Mouse (Mus musculus) intestine, embryonic 16.5 days (tissue): Measurements from ENCODE around the gene Adap1. TPM values are rescaled to one million over a fixed set of nuclear protein-coding genes. Genes with fewer than 3 reads are reported as not detected.
A peak's percentile ranks its signal among the peaks of the same experiment; 100 is the strongest.

Experiments used
- ATAC-seq: fragments of 200-750 bp; cut with Nextera tagmentation; 2 replicates; pipeline ENCODE4 v1.8.0; 2017; ENCODE audit warnings: moderate TSS enrichment, moderate library complexity
- H3K27ac ChIP-seq: fragments of 300-500 bp; sonication (generic); 2 replicates; pipeline ENCODE4 v1.5.1; 2014; ENCODE audit warnings: mild to moderate bottlenecking, low read length
- H3K27me3 ChIP-seq: fragments of 300-500 bp; sonication (generic); replicated peaks from 2 replicates; pipeline ENCODE4 v1.6.1; 2014; ENCODE audit warnings: low read length, control low read depth, mixed read lengths; ENCODE audit not compliant: control insufficient read depth, insufficient read depth
- H3K36me3 ChIP-seq: fragments of 300-500 bp; sonication (generic); 2 replicates; pipeline ENCODE4 v1.6.1; 2014; ENCODE audit warnings: low read length, control low read depth; ENCODE audit not compliant: control insufficient read depth, insufficient read depth
- H3K4me1 ChIP-seq: fragments of 300-500 bp; sonication (generic); 2 replicates; pipeline ENCODE4 v1.6.1; 2014; ENCODE audit warnings: low read length, control low read depth, mixed read lengths; ENCODE audit not compliant: control insufficient read depth, insufficient read depth
- H3K4me2 ChIP-seq: fragments of 300-500 bp; sonication (generic); 2 replicates; pipeline ENCODE4 v1.6.1; 2014; ENCODE audit warnings: low read depth, low read length, control low read depth
- H3K4me3 ChIP-seq: fragments of 300-500 bp; sonication (generic); 2 replicates; pipeline ENCODE4 v1.5.1; 2014; ENCODE audit warnings: mild to moderate bottlenecking, low read length
- H3K9ac ChIP-seq: fragments of 300-500 bp; sonication (generic); 2 replicates; pipeline ENCODE4 v1.6.1; 2014; ENCODE audit warnings: low read depth, low read length
- H3K9me3 ChIP-seq: fragments of 300-500 bp; sonication (generic); 2 replicates; pipeline ENCODE4 v1.6.1; 2016; ENCODE audit warnings: low read length, control low read depth; ENCODE audit not compliant: control insufficient read depth
- WGBS: fragments of 180-500 bp; shearing (Covaris S2); extraction: QIAGEN DNeasy Blood & Tissue Kit; methylation state at CpG from one replicate; pipeline ENCODE4 v1.1.7; 2014; 5-methylcytosine and 5-hydroxymethylcytosine counted together
- polyA plus RNA-seq: library from polyadenylated mRNA; unstranded; fragments of >200 nt; fragmentation: Nextera tagmentation; extraction: Ambion mirVana; gene quantifications from 2 replicates; pipeline ENCODE4 v1.2.1, GENCODE M21; 2015

Adap1 gene
- polyA plus RNA-seq, 1 experiment from 2014 or later = 5.3 TPM

- peak overlapping the region; percentile 63 for H3K4me2 ChIP-seq
- H3K9ac ChIP-seq = peak overlapping the region; percentile 76
- peak overlapping the region; percentile 55 for H3K4me3 ChIP-seq
- H3K36me3 ChIP-seq = no peaks in the 10 kb centered on the region
- 43% methylated on average over 10 of the region's 10 CpGs for WGBS
- H3K27me3 ChIP-seq = no peaks in the 10 kb centered on the region
- H3K27ac ChIP-seq = peak overlapping the region; percentile 89
- peaks cover 33% of the 10 kb centered on the region for H3K4me1 ChIP-seq
- ATAC-seq = peak; percentile 24
- no peaks in the 10 kb centered on the region for H3K9me3 ChIP-seq
These were observed 28.1 kb upstream of the Adap1 start for GRCm38 (mm10) chr5:139353496-139353895.

GRCm38 (mm10) chr5:139352317-139352716 lies 26.9 kb upstream of the Adap1 start, which contains the start of gene Cyp2w1:
Gene Cyp2w1, plus strand, starts transcription at chr5:139352617.
- ATAC-seq = peak; percentile 29
- Histone ChIP-seq H3K4me3 (peak within 1 kb of the TSS; percentile 55), H3K27ac (peak within 1 kb of the TSS; percentile 95), H3K9ac (peak within 1 kb of the TSS; percentile 76), H3K27me3 (no peaks in the 10 kb centered on the region), H3K9me3 (no peaks in the 10 kb centered on the region), H3K36me3 (no peaks in the 10 kb centered on the region), H3K4me2 (peak within 1 kb of the TSS; percentile 63), H3K4me1 (peaks cover 40% of the 10 kb centered on the region)
- 45% methylated on average over 6 of the region's 6 CpGs for WGBS

- ATAC-seq = peak; percentile 73
These were observed 26.2 kb upstream of the Adap1 start for GRCm38 (mm10) chr5:139351628-139352027.

GRCm38 (mm10) chr5:139351134-139351533 lies 25.7 kb upstream of the Adap1 start, which contains the start of gene Cox19:
Gene Cox19, minus strand, starts transcription at chr5:139351418.
- H3K4me2 ChIP-seq = peak within 1 kb of the TSS; percentile 63
- no peaks in the 10 kb centered on the region for H3K27me3 ChIP-seq
- peak within 1 kb of the TSS; percentile 95 for H3K27ac ChIP-seq
- H3K9ac ChIP-seq = peak within 1 kb of the TSS; percentile 76
- H3K9me3 ChIP-seq = no peaks in the 10 kb centered on the region
- no peak for ATAC-seq
- no peaks in the 10 kb centered on the region for H3K36me3 ChIP-seq
- H3K4me1 ChIP-seq = peaks cover 41% of the 10 kb centered on the region
- 40% methylated on average over 5 of the region's 5 CpGs for WGBS
- peak within 1 kb of the TSS; percentile 55 for H3K4me3 ChIP-seq

More at GRCm38 (mm10) chr5:139351628-139352027, 26.2 kb upstream of the Adap1 start:
- peak overlapping the region; percentile 55 for H3K4me3 ChIP-seq
- peak overlapping the region; percentile 63 for H3K4me2 ChIP-seq
- peak overlapping the region; percentile 95 for H3K27ac ChIP-seq
- H3K36me3 ChIP-seq = no peaks in the 10 kb centered on the region
- H3K4me1 ChIP-seq = peaks cover 41% of the 10 kb centered on the region
- peak overlapping the region; percentile 76 for H3K9ac ChIP-seq
- no peaks in the 10 kb centered on the region for H3K27me3 ChIP-seq
- 18% methylated on average over 8 of the region's 8 CpGs for WGBS
- H3K9me3 ChIP-seq = no peaks in the 10 kb centered on the region

- peak overlapping the region; percentile 15; the same call in 1 of the 2 replicates for H3K4me2 ChIP-seq
- no peak overlapping the region for H3K4me3 ChIP-seq
- WGBS = 55% methylated on average over 6 of the region's 6 CpGs
- H3K36me3 ChIP-seq = no peaks in the 10 kb centered on the region
- peak; percentile 3 for ATAC-seq
- no peaks in the 10 kb centered on the region for H3K9me3 ChIP-seq
- no peaks in the 10 kb centered on the region for H3K27me3 ChIP-seq
- 0 out of 2 replicates have a peak overlapping the region, but pooled peaks have one; percentile 6 for H3K9ac ChIP-seq
- H3K4me1 ChIP-seq = peaks cover 41% of the 10 kb centered on the region
- peak overlapping the region; percentile 87 for H3K27ac ChIP-seq
These were observed 24.3 kb upstream of the Adap1 start for GRCm38 (mm10) chr5:139349713-139350112.

GRCm38 (mm10) chr5:139347225-139347624 lies 21.8 kb upstream of the Adap1 start:
- ATAC-seq = peak; percentile 9; the same call in 1 of the 2 replicates
- H3K27ac ChIP-seq = peak overlapping the region; percentile 95
- H3K9ac ChIP-seq = peak overlapping the region; percentile 57
- H3K36me3 ChIP-seq = no peaks in the 10 kb centered on the region
- no peaks in the 10 kb centered on the region for H3K9me3 ChIP-seq
- peaks cover 53% of the 10 kb centered on the region for H3K4me1 ChIP-seq
- 55% methylated on average over 1 of the region's 1 CpGs for WGBS
- H3K4me2 ChIP-seq = peak overlapping the region; percentile 35
- H3K27me3 ChIP-seq = no peaks in the 10 kb centered on the region
- H3K4me3 ChIP-seq = no peak overlapping the region

- ATAC-seq = peak; percentile 9
- peaks cover 44% of the 10 kb centered on the region for H3K4me1 ChIP-seq
- no peaks in the 10 kb centered on the region for H3K27me3 ChIP-seq
- H3K36me3 ChIP-seq = peaks cover 8% of the 10 kb centered on the region; the same call in 1 of the 2 replicates
- peak overlapping the region; percentile 57 for H3K4me2 ChIP-seq
- H3K4me3 ChIP-seq = peak overlapping the region; percentile 94
- H3K9me3 ChIP-seq = no peaks in the 10 kb centered on the region
- H3K27ac ChIP-seq = peak overlapping the region; percentile 85
- WGBS = 10% methylated on average over 5 of the region's 5 CpGs
- H3K9ac ChIP-seq = peak overlapping the region; percentile 62
These were observed 19.9 kb upstream of the Adap1 start for GRCm38 (mm10) chr5:139345364-139345714.

GRCm38 (mm10) chr5:139344687-139345363 lies 19.4 kb upstream of the Adap1 start:
- H3K4me2 ChIP-seq = peak overlapping the region; percentile 93
- no peaks in the 10 kb centered on the region for H3K9me3 ChIP-seq
- H3K36me3 ChIP-seq = peaks cover 13% of the 10 kb centered on the region; the same call in 1 of the 2 replicates
- H3K27me3 ChIP-seq = no peaks in the 10 kb centered on the region
- H3K27ac ChIP-seq = peak overlapping the region; percentile 87
- peak; percentile 77 for ATAC-seq
- peak overlapping the region; percentile 94 for H3K4me3 ChIP-seq
- peak overlapping the region; percentile 95 for H3K9ac ChIP-seq
- H3K4me1 ChIP-seq = peaks cover 41% of the 10 kb centered on the region
- under 1% methylated on average over 33 of the region's 33 CpGs for WGBS

GRCm38 (mm10) chr5:139344021-139344686 lies 18.7 kb upstream of the Adap1 start:
- peak overlapping the region; percentile 93 for H3K4me2 ChIP-seq
- H3K36me3 ChIP-seq = peaks cover 18% of the 10 kb centered on the region; the same call in 1 of the 2 replicates
- ATAC-seq = peak; percentile 67
- peak overlapping the region; percentile 87 for H3K27ac ChIP-seq
- H3K9ac ChIP-seq = peak overlapping the region; percentile 95
- H3K27me3 ChIP-seq = no peaks in the 10 kb centered on the region
- WGBS = 4% methylated on average over 12 of the region's 12 CpGs
- peak overlapping the region; percentile 94 for H3K4me3 ChIP-seq
- peaks cover 38% of the 10 kb centered on the region for H3K4me1 ChIP-seq
- no peaks in the 10 kb centered on the region for H3K9me3 ChIP-seq
